Mouse (Mus musculus) stomach, embryonic 16.5 days (tissue): Measurements from ENCODE around the gene Fam81a. TPM values are rescaled to one million over a fixed set of nuclear protein-coding genes. Genes with fewer than 3 reads are reported as not detected.

Experiments
- ATAC-seq: fragments of 200-750 bp; cut with Nextera tagmentation; 2 replicates; pipeline ENCODE4 v1.8.0; 2017; ENCODE audit warnings: moderate number of reproducible peaks, moderate TSS enrichment; ENCODE audit not compliant: insufficient read depth, low FRiP score
- H3K27ac ChIP-seq: fragments of 300-500 bp; sonication (generic); 2 replicates; pipeline ENCODE4 v1.5.1; 2014; ENCODE audit warnings: low read length
- H3K27me3 ChIP-seq: fragments of 300-500 bp; sonication (generic); 2 replicates; pipeline ENCODE4 v1.6.1; 2014; ENCODE audit warnings: low read length, control low read depth, mixed read lengths; ENCODE audit not compliant: control insufficient read depth, insufficient read depth
- H3K36me3 ChIP-seq: fragments of 300-500 bp; sonication (generic); 2 replicates; pipeline ENCODE4 v1.6.1; 2014; ENCODE audit warnings: low read length; ENCODE audit not compliant: control insufficient read depth, insufficient read depth
- H3K4me1 ChIP-seq: fragments of 300-500 bp; sonication (generic); 2 replicates; pipeline ENCODE4 v1.6.1; 2014; ENCODE audit warnings: low read length, control low read depth, mixed read lengths; ENCODE audit not compliant: control insufficient read depth, insufficient read depth
- H3K4me2 ChIP-seq: fragments of 300-500 bp; sonication (generic); 2 replicates; pipeline ENCODE4 v1.6.1; 2014; ENCODE audit warnings: low read depth, low read length, mixed read lengths
- H3K4me3 ChIP-seq: fragments of 300-500 bp; sonication (generic); replicated peaks from 2 replicates; pipeline ENCODE4 v1.5.1; 2014; ENCODE audit warnings: mild to moderate bottlenecking, low read length
- H3K9ac ChIP-seq: fragments of 300-500 bp; sonication (generic); 2 replicates; pipeline ENCODE4 v1.6.1; 2014; ENCODE audit warnings: low read length
- H3K9me3 ChIP-seq: fragments of 300-500 bp; sonication (generic); replicated peaks from 2 replicates; pipeline ENCODE4 v1.6.1; 2016; ENCODE audit warnings: low read length, control low read depth; ENCODE audit not compliant: control insufficient read depth
- WGBS: fragments of 180-500 bp; shearing (Covaris S2); extraction: QIAGEN DNeasy Blood & Tissue Kit; methylation state at CpG from one replicate; pipeline ENCODE4 v1.1.7; 2014; 5-methylcytosine and 5-hydroxymethylcytosine counted together
- polyA plus RNA-seq: library from polyadenylated mRNA; unstranded; fragments of >200 nt; fragmentation: Nextera tagmentation; extraction: Ambion mirVana; gene quantifications from 2 replicates; pipeline ENCODE4 v1.2.1, GENCODE M21; 2015

The Fam81a gene
- polyA plus RNA-seq = 10.3 and 11.1 TPM in 2 replicates

GRCm38 (mm10) chr9:70142460-70142859 lies at the start of gene Fam81a:
Gene Fam81a, minus strand, starts transcription at chr9:70142560.
- no peak for ATAC-seq
- H3K4me1 ChIP-seq = peaks cover 10% of the 10 kb centered on the region
- no peaks in the 10 kb centered on the region for H3K27me3 ChIP-seq
- WGBS = 54% methylated on average over 7 of the region's 7 CpGs
- H3K27ac ChIP-seq = no peak within 1 kb of the TSS
- H3K36me3 ChIP-seq = no peaks in the 10 kb centered on the region
- H3K9me3 ChIP-seq = no peaks in the 10 kb centered on the region
- H3K4me3 ChIP-seq = peak within 1 kb of the TSS; percentile 63
- H3K4me2 ChIP-seq = peak within 1 kb of the TSS; percentile 85
- peak within 1 kb of the TSS; percentile 73 for H3K9ac ChIP-seq

- no peaks in the 10 kb centered on the region for H3K27me3 ChIP-seq
- WGBS = 69% methylated on average over 7 of the region's 7 CpGs
- H3K4me1 ChIP-seq = no peaks in the 10 kb centered on the region
Observed at GRCm38 (mm10) chr9:70182639-70183038, 40.3 kb upstream of the Fam81a start.

GRCm38 (mm10) chr9:70181719-70182118 lies 39.4 kb upstream of the Fam81a start:
- H3K9ac ChIP-seq = no peak overlapping the region
- no peak overlapping the region for H3K27ac ChIP-seq
- no peak for ATAC-seq
- H3K9me3 ChIP-seq = no peaks in the 10 kb centered on the region
- no peak overlapping the region for H3K4me2 ChIP-seq
- no peaks in the 10 kb centered on the region for H3K27me3 ChIP-seq
- no peaks in the 10 kb centered on the region for H3K4me1 ChIP-seq
- 54% methylated on average over 12 of the region's 12 CpGs for WGBS
- H3K4me3 ChIP-seq = no peak overlapping the region
- H3K36me3 ChIP-seq = no peaks in the 10 kb centered on the region

More at GRCm38 (mm10) chr9:70182639-70183038, 40.3 kb upstream of the Fam81a start:
- Histone ChIP-seq H3K9ac (no peak overlapping the region), H3K4me2 (no peak overlapping the region), H3K27ac (no peak overlapping the region), H3K4me3 (no peak overlapping the region), H3K9me3 (no peaks in the 10 kb centered on the region; the same call in 1 of the 2 replicates), H3K36me3 (no peaks in the 10 kb centered on the region)
- ATAC-seq = no peak

GRCm38 (mm10) chr9:70176291-70176690 lies 33.9 kb upstream of the Fam81a start:
- no peaks in the 10 kb centered on the region; the same call in 1 of the 2 replicates for H3K4me1 ChIP-seq
- no peak overlapping the region for H3K9ac ChIP-seq
- WGBS = 77% methylated on average over 3 of the region's 3 CpGs
- H3K9me3 ChIP-seq = no peaks in the 10 kb centered on the region
- no peak overlapping the region for H3K27ac ChIP-seq
- H3K4me2 ChIP-seq = no peak overlapping the region
- no peak for ATAC-seq
- H3K27me3 ChIP-seq = no peaks in the 10 kb centered on the region
- H3K36me3 ChIP-seq = no peaks in the 10 kb centered on the region
- H3K4me3 ChIP-seq = no peak overlapping the region

- Histone ChIP-seq H3K9me3 (no peaks in the 10 kb centered on the region), H3K4me1 (no peaks in the 10 kb centered on the region; the same call in 1 of the 2 replicates), H3K9ac (no peak overlapping the region), H3K27me3 (no peaks in the 10 kb centered on the region), H3K4me2 (no peak overlapping the region), H3K4me3 (no peak overlapping the region), H3K27ac (no peak overlapping the region), H3K36me3 (no peaks in the 10 kb centered on the region)
- no peak for ATAC-seq
- 37% methylated on average over 6 of the region's 6 CpGs for WGBS
Observed at GRCm38 (mm10) chr9:70174896-70175295, 32.5 kb upstream of the Fam81a start.

- no peak overlapping the region for H3K4me2 ChIP-seq
- ATAC-seq = no peak
- no peak overlapping the region for H3K9ac ChIP-seq
- no peaks in the 10 kb centered on the region; the same call in 1 of the 2 replicates for H3K4me1 ChIP-seq
- 53% methylated on average over 4 of the region's 4 CpGs for WGBS
- H3K9me3 ChIP-seq = no peaks in the 10 kb centered on the region
- no peak overlapping the region for H3K4me3 ChIP-seq
- H3K27ac ChIP-seq = no peak overlapping the region
- no peaks in the 10 kb centered on the region for H3K36me3 ChIP-seq
- H3K27me3 ChIP-seq = no peaks in the 10 kb centered on the region
Observed at GRCm38 (mm10) chr9:70174291-70174848, 32.0 kb upstream of the Fam81a start.

- Histone ChIP-seq H3K4me2 (no peak overlapping the region), H3K27me3 (no peaks in the 10 kb centered on the region), H3K36me3 (no peaks in the 10 kb centered on the region), H3K27ac (no peak overlapping the region), H3K9me3 (no peaks in the 10 kb centered on the region), H3K4me3 (no peak overlapping the region), H3K9ac (no peak overlapping the region), H3K4me1 (no peaks in the 10 kb centered on the region)
- 85% methylated on average over 7 of the region's 7 CpGs for WGBS
- ATAC-seq = no peak
Observed at GRCm38 (mm10) chr9:70168973-70169372, 26.6 kb upstream of the Fam81a start.

- no peaks in the 10 kb centered on the region for H3K4me1 ChIP-seq
- H3K4me2 ChIP-seq = no peak overlapping the region
- no peak overlapping the region for H3K4me3 ChIP-seq
- no peak overlapping the region for H3K9ac ChIP-seq
- H3K9me3 ChIP-seq = no peaks in the 10 kb centered on the region
- no peak for ATAC-seq
- 63% methylated on average over 10 of the region's 10 CpGs for WGBS
- H3K27ac ChIP-seq = no peak overlapping the region
- no peaks in the 10 kb centered on the region for H3K36me3 ChIP-seq
- no peaks in the 10 kb centered on the region for H3K27me3 ChIP-seq
Observed at GRCm38 (mm10) chr9:70160071-70160470, 17.7 kb upstream of the Fam81a start.

GRCm38 (mm10) chr9:70147618-70148017 lies 5.3 kb upstream of the Fam81a start:
- Histone ChIP-seq H3K4me3 (no peak overlapping the region), H3K9ac (no peak overlapping the region), H3K4me2 (no peak overlapping the region), H3K4me1 (no peaks in the 10 kb centered on the region), H3K27me3 (no peaks in the 10 kb centered on the region), H3K27ac (no peak overlapping the region), H3K36me3 (no peaks in the 10 kb centered on the region), H3K9me3 (no peaks in the 10 kb centered on the region)
- WGBS = 40% methylated on average over 3 of the region's 3 CpGs
- no peak for ATAC-seq
